Mouse (Mus musculus) neural tube, embryonic 13.5 days (tissue): ENCODE results near the gene Ctso. TPM values are rescaled to one million over a fixed set of nuclear protein-coding genes. Genes with fewer than 3 reads are reported as not detected.

Experiments used
- polyA plus RNA-seq: library from polyadenylated mRNA; unstranded; fragments of >200 nt; fragmentation: Nextera tagmentation; extraction: Ambion mirVana; gene quantifications from 2 replicates; pipeline ENCODE4 v1.2.1, GENCODE M21; 2015

The Ctso gene
- polyA plus RNA-seq, 1 experiment from 2014 or later, result 10.1 TPM

Other genes starting within 250 kb of the Ctso start
- 0.33 TPM in 1 of 2 replicates, not detected in the other for gene Tdo2, start 43.6 kb downstream of the Ctso start, polyA plus RNA-seq
- gene Asic5, start 49.7 kb downstream of the Ctso start, polyA plus RNA-seq, result not detected in 2 replicates
- gene Gucy1b1, start 142.1 kb downstream of the Ctso start, polyA plus RNA-seq, result 21.0 and 22.7 TPM in 2 replicates
- gene Gucy1a1, start 213.2 kb downstream of the Ctso start, polyA plus RNA-seq, result 8.1 and 9.2 TPM in 2 replicates